Mouse (Mus musculus) hindbrain, embryonic 10.5 days (tissue): Measurements from ENCODE around the gene Pdlim3. TPM values are rescaled to one million over a fixed set of nuclear protein-coding genes. Genes with fewer than 3 reads are reported as not detected.

ENCODE experiments used
- DNase-seq: peaks from one replicate; pipeline ENCODE4 v3.0.0-alpha.2; 2017; ENCODE audit warnings: low spot score
- H3K27ac ChIP-seq: fragments of 300-500 bp; sonication (generic); 2 replicates; pipeline ENCODE4 v1.5.1; 2016; ENCODE audit warnings: mild to moderate bottlenecking, moderate library complexity
- H3K27me3 ChIP-seq: fragments of 300-500 bp; sonication (generic); 2 replicates; pipeline ENCODE4 v1.6.1; 2016; ENCODE audit warnings: mild to moderate bottlenecking; ENCODE audit not compliant: poor library complexity, insufficient read depth, severe bottlenecking
- H3K36me3 ChIP-seq: fragments of 300-500 bp; sonication (generic); 2 replicates; pipeline ENCODE4 v1.6.1; 2016; ENCODE audit warnings: mild to moderate bottlenecking, moderate library complexity
- H3K4me1 ChIP-seq: fragments of 300-500 bp; sonication (generic); replicated peaks from 2 replicates; pipeline ENCODE4 v1.6.1; 2016; ENCODE audit warnings: mild to moderate bottlenecking
- H3K4me3 ChIP-seq: fragments of 300-500 bp; sonication (generic); 2 replicates; pipeline ENCODE4 v1.5.1; 2016; ENCODE audit warnings: mild to moderate bottlenecking, moderate library complexity
- H3K9me3 ChIP-seq: fragments of 300-500 bp; sonication (generic); 2 replicates; pipeline ENCODE4 v1.6.1; 2016; ENCODE audit warnings: mild to moderate bottlenecking, moderate library complexity
- WGBS: fragments of 180-500 bp; shearing (Covaris S2); methylation state at CpG from one replicate; pipeline ENCODE4 v1.1.7; 2016; 5-methylcytosine and 5-hydroxymethylcytosine counted together
- polyA plus RNA-seq: library from polyadenylated mRNA; unstranded; fragments of >200 nt; fragmentation: Nextera tagmentation; extraction: Ambion mirVana; gene quantifications from 2 replicates; pipeline ENCODE4 v1.2.1, GENCODE M21; 2016

Gene Pdlim3
- polyA plus RNA-seq, 1 experiment from 2014 or later: 1.0 TPM

GRCm38 (mm10) chr8:45877680-45878079, 7.6 kb upstream of the Pdlim3 start:
- Histone ChIP-seq H3K36me3 (no peaks in the 10 kb centered on the region), H3K27ac (no peak overlapping the region), H3K9me3 (no peaks in the 10 kb centered on the region), H3K27me3 (no peaks in the 10 kb centered on the region), H3K4me1 (peaks cover 17% of the 10 kb centered on the region), H3K4me3 (no peak overlapping the region)
- 91% methylated on average over 7 of the region's 7 CpGs for WGBS
- DNase-seq: no peak

- no peaks in the 10 kb centered on the region for H3K9me3 ChIP-seq
- no peak overlapping the region for H3K27ac ChIP-seq
- WGBS: 90% methylated on average over 3 of the region's 3 CpGs
- DNase-seq: no peak
- no peak overlapping the region for H3K4me3 ChIP-seq
- H3K36me3 ChIP-seq: no peaks in the 10 kb centered on the region
- peaks cover 17% of the 10 kb centered on the region for H3K27me3 ChIP-seq
- H3K4me1 ChIP-seq: peaks cover 21% of the 10 kb centered on the region
Observed at GRCm38 (mm10) chr8:45880457-45880856, 4.8 kb upstream of the Pdlim3 start.

- 93% methylated on average over 8 of the region's 8 CpGs for WGBS
- DNase-seq: no peak
- Histone ChIP-seq H3K4me3 (no peak overlapping the region), H3K27me3 (peaks cover 26% of the 10 kb centered on the region), H3K4me1 (peaks cover 15% of the 10 kb centered on the region), H3K9me3 (no peaks in the 10 kb centered on the region), H3K36me3 (no peaks in the 10 kb centered on the region), H3K27ac (no peak overlapping the region)
Observed at GRCm38 (mm10) chr8:45881726-45882125, 3.5 kb upstream of the Pdlim3 start.

GRCm38 (mm10) chr8:45883793-45884192, 1.5 kb upstream of the Pdlim3 start:
- no peak for DNase-seq
- H3K4me3 ChIP-seq: no peak overlapping the region
- WGBS: 75% methylated on average over 4 of the region's 4 CpGs

GRCm38 (mm10) chr8:45884552-45884951, 709 bp upstream of the Pdlim3 start:
- H3K36me3 ChIP-seq: no peaks in the 10 kb centered on the region
- peak overlapping the region; percentile 54 for H3K4me3 ChIP-seq
- peaks cover 15% of the 10 kb centered on the region for H3K4me1 ChIP-seq
- peak; percentile 7 for DNase-seq
- WGBS: 18% methylated on average over 13 of the region's 13 CpGs
- H3K27ac ChIP-seq: no peak overlapping the region
- H3K9me3 ChIP-seq: no peaks in the 10 kb centered on the region
- H3K27me3 ChIP-seq: peaks cover 29% of the 10 kb centered on the region

More at GRCm38 (mm10) chr8:45883793-45884192, 1.5 kb upstream of the Pdlim3 start:
- H3K27me3 ChIP-seq: peaks cover 29% of the 10 kb centered on the region
- no peak overlapping the region for H3K27ac ChIP-seq
- H3K9me3 ChIP-seq: no peaks in the 10 kb centered on the region
- H3K36me3 ChIP-seq: no peaks in the 10 kb centered on the region
- peaks cover 15% of the 10 kb centered on the region for H3K4me1 ChIP-seq

- H3K27ac ChIP-seq: no peak overlapping the region
- no peak for DNase-seq
Observed at GRCm38 (mm10) chr8:45885775-45886174, 514 bp downstream of the Pdlim3 start.

GRCm38 (mm10) chr8:45889737-45890136, 4.5 kb downstream of the Pdlim3 start:
- Histone ChIP-seq H3K27ac (no peak overlapping the region), H3K27me3 (peaks cover 13% of the 10 kb centered on the region), H3K9me3 (no peaks in the 10 kb centered on the region), H3K4me1 (peaks cover 9% of the 10 kb centered on the region), H3K4me3 (no peak overlapping the region), H3K36me3 (no peaks in the 10 kb centered on the region)
- 93% methylated on average over 7 of the region's 7 CpGs for WGBS
- DNase-seq: no peak

More at GRCm38 (mm10) chr8:45885775-45886174, 514 bp downstream of the Pdlim3 start:
- 35% methylated on average over 2 of the region's 2 CpGs for WGBS
- peak overlapping the region; percentile 54 for H3K4me3 ChIP-seq
- H3K36me3 ChIP-seq: no peaks in the 10 kb centered on the region
- H3K27me3 ChIP-seq: peaks cover 29% of the 10 kb centered on the region
- H3K4me1 ChIP-seq: peaks cover 15% of the 10 kb centered on the region
- H3K9me3 ChIP-seq: no peaks in the 10 kb centered on the region

- WGBS: 87% methylated on average over 3 of the region's 3 CpGs
- H3K27ac ChIP-seq: no peak overlapping the region
- DNase-seq: no peak
- H3K4me3 ChIP-seq: no peak overlapping the region
- H3K4me1 ChIP-seq: peaks cover 4% of the 10 kb centered on the region; the same call in 1 of the 2 replicates
- H3K27me3 ChIP-seq: no peaks in the 10 kb centered on the region
- H3K36me3 ChIP-seq: no peaks in the 10 kb centered on the region
- peaks cover 4% of the 10 kb centered on the region; the same call in 1 of the 2 replicates for H3K9me3 ChIP-seq
Observed at GRCm38 (mm10) chr8:45896590-45896989, 11.3 kb downstream of the Pdlim3 start.

- 72% methylated on average over 3 of the region's 3 CpGs for WGBS
- no peak overlapping the region for H3K4me3 ChIP-seq
- H3K27me3 ChIP-seq: no peaks in the 10 kb centered on the region
- peaks cover 4% of the 10 kb centered on the region; the same call in 1 of the 2 replicates for H3K4me1 ChIP-seq
- no peaks in the 10 kb centered on the region for H3K36me3 ChIP-seq
- H3K9me3 ChIP-seq: peaks cover 4% of the 10 kb centered on the region; the same call in 1 of the 2 replicates
- H3K27ac ChIP-seq: no peak overlapping the region
- DNase-seq: no peak
Observed at GRCm38 (mm10) chr8:45899783-45900182, 14.5 kb downstream of the Pdlim3 start.

- 79% methylated on average over 8 of the region's 8 CpGs for WGBS
Observed at GRCm38 (mm10) chr8:45901626-45902025, 16.4 kb downstream of the Pdlim3 start.

GRCm38 (mm10) chr8:45903659-45904058, 18.4 kb downstream of the Pdlim3 start:
- Histone ChIP-seq H3K27ac (no peak overlapping the region), H3K27me3 (no peaks in the 10 kb centered on the region), H3K4me3 (no peak overlapping the region), H3K4me1 (peaks cover 4% of the 10 kb centered on the region; the same call in 1 of the 2 replicates), H3K9me3 (no peaks in the 10 kb centered on the region), H3K36me3 (no peaks in the 10 kb centered on the region)
- WGBS: 53% methylated on average over 3 of the region's 3 CpGs
- DNase-seq: no peak

More at GRCm38 (mm10) chr8:45901626-45902025, 16.4 kb downstream of the Pdlim3 start:
- H3K4me1 ChIP-seq: peaks cover 4% of the 10 kb centered on the region; the same call in 1 of the 2 replicates
- no peak for DNase-seq
- H3K9me3 ChIP-seq: no peaks in the 10 kb centered on the region
- no peaks in the 10 kb centered on the region for H3K36me3 ChIP-seq
- no peak overlapping the region for H3K4me3 ChIP-seq
- H3K27ac ChIP-seq: no peak overlapping the region
- no peaks in the 10 kb centered on the region for H3K27me3 ChIP-seq

- Histone ChIP-seq H3K36me3 (no peaks in the 10 kb centered on the region), H3K9me3 (no peaks in the 10 kb centered on the region), H3K27ac (no peak overlapping the region), H3K4me1 (no peaks in the 10 kb centered on the region), H3K27me3 (no peaks in the 10 kb centered on the region), H3K4me3 (no peak overlapping the region)
- 89% methylated on average over 7 of the region's 7 CpGs for WGBS
- no peak for DNase-seq
Observed at GRCm38 (mm10) chr8:45905591-45906250, 20.5 kb downstream of the Pdlim3 start.

- H3K4me1 ChIP-seq: no peaks in the 10 kb centered on the region
- H3K4me3 ChIP-seq: no peak overlapping the region
- no peak for DNase-seq
- H3K27me3 ChIP-seq: no peaks in the 10 kb centered on the region
- H3K36me3 ChIP-seq: no peaks in the 10 kb centered on the region
- H3K9me3 ChIP-seq: no peaks in the 10 kb centered on the region
- no peak overlapping the region for H3K27ac ChIP-seq
- WGBS: 94% methylated on average over 4 of the region's 4 CpGs
Observed at GRCm38 (mm10) chr8:45906251-45906619, 21.0 kb downstream of the Pdlim3 start.
